Mouse (Mus musculus) MEL (cell line): ENCODE data around the gene Chrm3.

ENCODE experiments used
- CTCF ChIP-seq, 3 experiments: IDR thresholded peaks in 2 of 3; conservative IDR thresholded peaks in 1 of 3; 2 replicates each; pipeline ENCODE4 v1.5.1; 2011 to 2012; ENCODE audit warnings: low read length in 3 of 3, low read depth in 2 of 3, mild to moderate bottlenecking in 2 of 3, improper control_type of control experiment in 1 of 3, inconsistent platforms in 1 of 3, mixed read lengths in 1 of 3, moderate library complexity in 1 of 3; ENCODE audit not compliant: control insufficient read depth in 1 of 3, insufficient read depth in 1 of 3, poor library complexity in 1 of 3, severe bottlenecking in 1 of 3
- HCFC1 ChIP-seq: IDR thresholded peaks from 2 replicates; pipeline ENCODE4 v1.6.1; 2012; ENCODE audit warnings: low read depth, mild to moderate bottlenecking, inconsistent platforms, low read length, improper control_type of control experiment, moderate library complexity
- POLR2A ChIP-seq, 2 experiments: IDR thresholded peaks; 2 replicates each; pipeline ENCODE4 v1.6.1; 2011 to 2012; ENCODE audit warnings: low read length in 2 of 2, mild to moderate bottlenecking in 2 of 2, control low read depth in 1 of 2, improper control_type of control experiment in 1 of 2, low read depth in 1 of 2, moderate library complexity in 1 of 2; ENCODE audit not compliant: control insufficient read depth in 1 of 2, insufficient read depth in 1 of 2, poor library complexity in 1 of 2
- SMC3 ChIP-seq: IDR thresholded peaks from 2 replicates; pipeline ENCODE4 v1.6.1; 2011; ENCODE audit warnings: low read depth, low read length, improper control_type of control experiment
- USF2 ChIP-seq, 2 experiments: IDR thresholded peaks; 2 replicates each; pipeline ENCODE4 v1.6.1; 2011 to 2012; ENCODE audit warnings: improper control_type of control experiment in 2 of 2, low read length in 2 of 2, borderline replicate concordance in 1 of 2, inconsistent platforms in 1 of 2, low read depth in 1 of 2, mild to moderate bottlenecking in 1 of 2; ENCODE audit not compliant: insufficient read depth in 1 of 2

DNA sequence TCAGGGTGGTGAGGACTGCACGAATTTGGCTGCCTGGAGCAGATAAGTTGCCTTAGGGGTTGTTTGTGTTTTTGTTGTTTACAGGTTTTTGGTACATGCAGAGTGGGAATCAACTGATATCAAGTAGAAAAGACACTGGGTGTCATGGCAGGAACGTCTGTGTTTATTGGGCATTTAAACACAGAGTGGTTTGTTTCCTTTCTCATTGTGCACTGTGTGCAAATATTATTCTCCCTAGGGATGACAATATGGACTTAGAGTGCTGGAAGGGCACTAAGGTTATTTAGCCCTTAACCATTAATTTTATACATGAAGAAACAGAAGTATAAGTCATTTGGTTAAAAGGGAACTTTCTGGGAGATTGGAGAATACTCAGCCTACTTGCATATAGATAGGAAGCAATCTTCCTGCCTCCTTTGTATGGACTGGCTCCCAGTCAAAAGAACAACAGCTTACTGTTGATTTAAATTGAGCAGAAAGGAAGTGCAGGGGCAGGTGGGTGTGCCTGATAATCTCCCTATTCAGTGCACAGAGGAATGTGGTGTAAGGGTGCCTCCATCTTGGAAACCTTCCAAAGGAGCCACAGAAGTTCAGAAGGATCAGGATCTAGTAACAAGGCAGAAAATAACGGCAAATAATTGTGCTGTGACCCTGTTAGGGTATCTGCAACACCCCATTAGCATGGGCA, 421.7 kb downstream of the Chrm3 start:
- TF ChIP-seq POLR2A (IDR thresholded peaks at IDR 0.05; ENCODE audit: control insufficient read depth in 1 of 2, insufficient read depth in 1 of 2, low read depth in 1 of 2, low read length in 2 of 2, poor library complexity in 1 of 2) (no peak), CTCF (IDR thresholded peaks at IDR 0.05 in 2 of 3, conservative IDR thresholded peaks at IDR 0.05 in 1 of 3; ENCODE audit: control insufficient read depth in 1 of 3, insufficient read depth in 1 of 3, low read depth in 2 of 3, low read length in 3 of 3, poor library complexity in 1 of 3, severe bottlenecking in 1 of 3) (no peak), SMC3 (no peak), HCFC1 (no peak), USF2 (IDR thresholded peaks at IDR 0.05; ENCODE audit: borderline replicate concordance in 1 of 2, insufficient read depth in 1 of 2, low read depth in 1 of 2, low read length in 2 of 2) (no peak)
